Mouse (Mus musculus): ENCODE data around the gene Ndufs1.

DNA sequence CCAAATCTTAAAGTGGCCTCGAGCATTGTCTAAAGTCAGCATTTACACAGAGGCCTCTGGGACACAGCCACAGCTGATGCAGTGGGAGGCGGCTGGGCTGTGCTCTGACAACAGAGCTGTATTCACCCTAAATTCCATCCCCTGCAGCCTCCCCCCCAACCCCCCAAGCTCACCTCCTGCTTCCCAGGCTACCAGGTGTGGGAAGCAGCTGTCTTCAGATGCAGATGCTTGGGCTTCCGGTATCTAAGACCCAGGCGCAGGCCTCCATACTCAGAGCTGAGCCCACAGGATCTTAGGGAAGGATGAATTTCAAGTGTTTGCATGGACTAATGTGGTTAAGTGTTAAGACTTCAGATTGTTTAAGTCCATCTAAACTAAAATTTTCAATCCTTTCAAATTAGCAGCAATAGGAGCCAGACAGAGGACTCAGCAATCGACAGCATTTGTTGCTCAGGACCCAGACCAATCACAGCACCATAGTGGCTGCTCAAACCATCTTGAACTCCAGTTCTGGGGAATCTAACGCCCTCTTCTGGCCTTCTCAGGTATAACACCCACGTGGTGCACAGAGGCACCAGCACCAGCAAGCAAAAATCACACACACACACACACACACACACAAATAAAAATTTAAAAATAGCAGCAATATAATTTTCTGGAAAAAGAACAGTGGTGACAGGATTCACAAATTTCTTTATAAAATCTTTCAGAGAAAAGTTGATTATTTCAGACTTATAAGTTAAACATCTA, 65.9 kb downstream of the Ndufs1 start:
- peak; percentile 67 for TF ChIP-seq CTCF (IDR thresholded peaks at IDR 0.05; ENCODE audit: low read depth)
- TF ChIP-seq EP300 (IDR thresholded peaks at IDR 0.05; ENCODE audit: low read depth) = no peak
